Mouse (Mus musculus) embryonic facial prominence, embryonic 11.5 days (tissue): Measurements from ENCODE around the gene Raf1. TPM values are rescaled to one million over a fixed set of nuclear protein-coding genes. Genes with fewer than 3 reads are reported as not detected.

Experiments used
- ATAC-seq: fragments of 200-750 bp; cut with Nextera tagmentation; replicated peaks from 2 replicates; pipeline ENCODE4 v1.8.0; 2017; ENCODE audit warnings: low read depth; ENCODE audit not compliant: insufficient number of reproducible peaks, low FRiP score, low TSS enrichment
- DNase-seq: peaks from one replicate; pipeline ENCODE4 v3.0.0-alpha.2; 2015; ENCODE audit warnings: low spot score
- H3K27ac ChIP-seq: fragments of 300-500 bp; sonication (generic); replicated peaks from 2 replicates; pipeline ENCODE4 v1.5.1; 2014; ENCODE audit warnings: mild to moderate bottlenecking, low read depth, low read length, control low read depth
- H3K27me3 ChIP-seq: fragments of 300-500 bp; sonication (generic); 2 replicates; pipeline ENCODE4 v1.6.1; 2014; ENCODE audit warnings: mild to moderate bottlenecking, low read length, moderate library complexity, mixed read lengths; ENCODE audit not compliant: control insufficient read depth, insufficient read depth
- H3K36me3 ChIP-seq: fragments of 300-500 bp; sonication (generic); replicated peaks from 2 replicates; pipeline ENCODE4 v1.6.1; 2014; ENCODE audit warnings: low read depth, mild to moderate bottlenecking, low read length, moderate library complexity, mixed read lengths; ENCODE audit not compliant: control insufficient read depth, insufficient read depth
- H3K4me1 ChIP-seq: fragments of 300-500 bp; sonication (generic); 2 replicates; pipeline ENCODE4 v1.6.1; 2014; ENCODE audit warnings: low read length, mixed read lengths; ENCODE audit not compliant: control insufficient read depth, insufficient read depth
- H3K4me2 ChIP-seq: fragments of 300-500 bp; sonication (generic); 2 replicates; pipeline ENCODE4 v1.6.1; 2014; ENCODE audit warnings: low read depth, mild to moderate bottlenecking, control low read depth, low read length, moderate library complexity
- H3K4me3 ChIP-seq: fragments of 300-500 bp; sonication (generic); 2 replicates; pipeline ENCODE4 v1.5.1; 2014; ENCODE audit warnings: low read depth, low read length, control low read depth
- H3K9ac ChIP-seq: fragments of 300-500 bp; sonication (generic); replicated peaks from 2 replicates; pipeline ENCODE4 v1.6.1; 2014; ENCODE audit warnings: mild to moderate bottlenecking, control low read depth, low read length
- H3K9me3 ChIP-seq: fragments of 300-500 bp; sonication (generic); replicated peaks from 2 replicates; pipeline ENCODE4 v1.6.1; 2016; ENCODE audit warnings: mild to moderate bottlenecking, low read length, inconsistent platforms, mixed read lengths; ENCODE audit not compliant: control insufficient read depth
- WGBS: fragments of 180-500 bp; shearing (Covaris S2); extraction: QIAGEN DNeasy Blood & Tissue Kit; methylation state at CpG from one replicate; pipeline ENCODE4 v1.1.7; 2014; 5-methylcytosine and 5-hydroxymethylcytosine counted together
- polyA plus RNA-seq: library from polyadenylated mRNA; unstranded; fragments of >200 nt; fragmentation: Nextera tagmentation; extraction: Ambion mirVana; gene quantifications from 2 replicates; pipeline ENCODE4 v1.2.1, GENCODE M21; 2014

Raf1 gene
- polyA plus RNA-seq, 1 experiment from 2014 or later: 124 TPM

GRCm38 (mm10) chr6:115591692-115592359 lies 84.6 kb downstream of the Raf1 start:
- WGBS: 86% methylated on average over 19 of the region's 19 CpGs
- no peaks in the 10 kb centered on the region for H3K36me3 ChIP-seq
- no peak for ATAC-seq

GRCm38 (mm10) chr6:115586321-115586720 lies 90.1 kb downstream of the Raf1 start:
- Histone ChIP-seq H3K9me3 (no peaks in the 10 kb centered on the region), H3K36me3 (no peaks in the 10 kb centered on the region), H3K4me3 (no peak overlapping the region), H3K4me2 (no peak overlapping the region), H3K4me1 (no peaks in the 10 kb centered on the region), H3K9ac (no peak overlapping the region), H3K27me3 (no peaks in the 10 kb centered on the region), H3K27ac (no peak overlapping the region)
- WGBS: 82% methylated on average over 10 of the region's 10 CpGs
- no peak for DNase-seq
- no peak for ATAC-seq

More at GRCm38 (mm10) chr6:115591692-115592359, 84.6 kb downstream of the Raf1 start:
- no peak overlapping the region for H3K4me3 ChIP-seq
- H3K27me3 ChIP-seq: no peaks in the 10 kb centered on the region
- no peaks in the 10 kb centered on the region; the same call in 1 of the 2 replicates for H3K4me1 ChIP-seq
- no peaks in the 10 kb centered on the region for H3K9me3 ChIP-seq
- H3K9ac ChIP-seq: no peak overlapping the region
- no peak for DNase-seq
- H3K4me2 ChIP-seq: no peak overlapping the region
- no peak overlapping the region for H3K27ac ChIP-seq

DNA sequence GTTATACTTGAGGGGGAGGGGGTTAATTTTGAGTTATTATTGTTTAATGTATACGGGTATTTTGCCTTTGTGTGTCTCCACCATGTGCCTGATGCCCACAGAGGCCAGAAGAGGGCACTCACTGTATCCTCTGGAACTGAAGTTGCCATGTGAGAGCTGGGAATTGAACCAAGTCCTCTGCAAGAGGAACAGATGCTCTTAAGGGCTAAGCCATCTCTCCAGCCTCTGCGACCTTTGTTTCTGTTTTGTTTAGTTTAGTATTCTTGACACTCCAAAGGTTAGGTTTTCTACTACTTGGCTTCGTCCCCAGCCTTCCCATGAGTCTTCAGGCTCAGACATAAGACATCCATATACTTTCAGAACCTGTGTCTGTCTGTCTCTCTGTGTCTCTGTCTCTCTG lies 92.3 kb downstream of the Raf1 start:
- Histone ChIP-seq H3K9ac (no peak overlapping the region), H3K4me3 (no peak overlapping the region), H3K9me3 (no peaks in the 10 kb centered on the region), H3K27ac (no peak overlapping the region), H3K4me2 (no peak overlapping the region), H3K36me3 (no peaks in the 10 kb centered on the region), H3K4me1 (no peaks in the 10 kb centered on the region), H3K27me3 (no peaks in the 10 kb centered on the region)
- WGBS: 83% methylated on average over 3 of the region's 3 CpGs
- ATAC-seq: no peak
- DNase-seq: no peak

GRCm38 (mm10) chr6:115583430-115584125 lies 92.9 kb downstream of the Raf1 start:
- no peaks in the 10 kb centered on the region for H3K36me3 ChIP-seq
- no peak overlapping the region for H3K4me3 ChIP-seq
- no peak for ATAC-seq
- WGBS: 79% methylated on average over 6 of the region's 6 CpGs
- H3K4me2 ChIP-seq: no peak overlapping the region
- H3K27ac ChIP-seq: no peak overlapping the region
- H3K27me3 ChIP-seq: no peaks in the 10 kb centered on the region
- no peaks in the 10 kb centered on the region for H3K9me3 ChIP-seq
- H3K9ac ChIP-seq: no peak overlapping the region
- no peak for DNase-seq
- H3K4me1 ChIP-seq: no peaks in the 10 kb centered on the region

- Histone ChIP-seq H3K9ac (no peak overlapping the region), H3K4me1 (no peaks in the 10 kb centered on the region), H3K27ac (no peak overlapping the region), H3K36me3 (no peaks in the 10 kb centered on the region), H3K9me3 (no peaks in the 10 kb centered on the region), H3K4me2 (no peak overlapping the region), H3K4me3 (no peak overlapping the region), H3K27me3 (no peaks in the 10 kb centered on the region)
- ATAC-seq: no peak
- DNase-seq: no peak
- WGBS: 77% methylated on average over 10 of the region's 10 CpGs
These were observed 93.9 kb downstream of the Raf1 start for GRCm38 (mm10) chr6:115582328-115583115.

DNA sequence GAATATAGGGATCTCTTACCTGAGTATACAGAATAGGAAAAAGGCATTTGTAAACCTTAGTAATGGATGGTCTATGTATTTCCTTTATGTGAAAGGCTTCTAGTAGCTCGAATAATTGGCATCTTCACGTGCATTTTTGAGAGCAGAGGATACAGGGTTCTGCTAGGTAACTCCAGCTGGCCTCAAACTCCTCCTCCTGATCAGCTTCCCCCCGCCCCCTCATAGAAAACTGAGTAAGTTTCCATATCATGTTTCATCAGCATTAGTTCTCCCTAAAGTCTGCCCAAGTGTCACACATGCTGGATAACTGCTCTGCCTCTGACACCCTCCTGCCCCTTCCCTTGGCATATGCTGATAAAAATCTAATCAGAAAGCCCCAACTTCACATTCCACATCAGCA lies 95.6 kb downstream of the Raf1 start:
- H3K4me1 ChIP-seq: no peaks in the 10 kb centered on the region
- no peak for ATAC-seq

GRCm38 (mm10) chr6:115577941-115578340 lies 98.5 kb downstream of the Raf1 start:
- Histone ChIP-seq H3K27me3 (no peaks in the 10 kb centered on the region), H3K4me1 (no peaks in the 10 kb centered on the region), H3K9ac (no peak overlapping the region), H3K36me3 (no peaks in the 10 kb centered on the region), H3K4me2 (no peak overlapping the region), H3K9me3 (no peaks in the 10 kb centered on the region), H3K4me3 (no peak overlapping the region), H3K27ac (no peak overlapping the region)
- WGBS: 93% methylated on average over 9 of the region's 9 CpGs
- DNase-seq (no peak), ATAC-seq (no peak)

More for the DNA sequence above, 95.6 kb downstream of the Raf1 start:
- no peaks in the 10 kb centered on the region for H3K36me3 ChIP-seq
- H3K4me3 ChIP-seq: no peak overlapping the region
- no peaks in the 10 kb centered on the region for H3K27me3 ChIP-seq
- no peak overlapping the region for H3K27ac ChIP-seq
- no peaks in the 10 kb centered on the region for H3K9me3 ChIP-seq
- DNase-seq: no peak
- 80% methylated on average over 3 of the region's 3 CpGs for WGBS
- H3K4me2 ChIP-seq: no peak overlapping the region
- no peak overlapping the region for H3K9ac ChIP-seq

GRCm38 (mm10) chr6:115577407-115577806 lies 99.0 kb downstream of the Raf1 start:
- H3K4me3 ChIP-seq: no peak overlapping the region
- no peaks in the 10 kb centered on the region for H3K4me1 ChIP-seq
- H3K9ac ChIP-seq: no peak overlapping the region
- no peaks in the 10 kb centered on the region for H3K36me3 ChIP-seq
- H3K27me3 ChIP-seq: no peaks in the 10 kb centered on the region
- H3K4me2 ChIP-seq: no peak overlapping the region
- no peak for ATAC-seq
- no peak overlapping the region for H3K27ac ChIP-seq
- no peaks in the 10 kb centered on the region for H3K9me3 ChIP-seq
- WGBS: 79% methylated on average over 5 of the region's 5 CpGs
- no peak for DNase-seq
